8 mouse cellular contexts compared by ENCODE assay signal in genomic region chr3:28262371-28263001, GRCm38 (mm10). TPM values are rescaled to one million over a fixed set of nuclear protein-coding genes. Genes with fewer than 3 reads are reported as not detected.
DNase-seq lines count a peak whose midpoint lies in the region; ATAC-seq and TF ChIP-seq lines count a peak whose summit lies in the region.

No protein-coding gene starts in this region.

- TF ChIP-seq CTCF in liver, embryonic 14.5 days (IDR thresholded peaks at IDR 0.05; ENCODE audit: low read depth): no peak

- H3K27me3 ChIP-seq in embryonic facial prominence, embryonic 15.5 days: no peaks in the 10 kb centered on the region
- peaks cover 3% of the 10 kb centered on the region; the same call in 1 of the 2 replicates for H3K27me3 ChIP-seq in heart, embryonic 12.5 days (replicated peaks)
- peaks cover 6% of the 10 kb centered on the region; the same call in 1 of the 2 replicates for H3K27me3 ChIP-seq in liver, embryonic 14.5 days (ENCODE audit: control insufficient read depth, insufficient read depth, low read length)

- peak overlapping the region; percentile 64 for H3K9ac ChIP-seq in embryonic facial prominence, embryonic 15.5 days
- H3K9ac ChIP-seq in heart, embryonic 12.5 days: peak overlapping the region; percentile 93
- peak overlapping the region; percentile 31 for H3K9ac ChIP-seq in liver, embryonic 14.5 days (replicated peaks)

- TF ChIP-seq EP300 in liver, embryonic 14.5 days (IDR thresholded peaks at IDR 0.05; ENCODE audit: low read depth): no peak

- no peaks in the 10 kb centered on the region for H3K36me3 ChIP-seq in embryonic facial prominence, embryonic 15.5 days
- no peaks in the 10 kb centered on the region for H3K36me3 ChIP-seq in heart, embryonic 12.5 days
- no peaks in the 10 kb centered on the region for H3K36me3 ChIP-seq in liver, embryonic 14.5 days (replicated peaks; ENCODE audit: control insufficient read depth, insufficient read depth, low read depth)

- peak; percentile 50 for ATAC-seq in embryonic facial prominence, embryonic 15.5 days (ENCODE audit: insufficient number of reproducible peaks, low FRiP score, low TSS enrichment, low read depth)
- ATAC-seq in heart, embryonic 12.5 days (ENCODE audit: insufficient number of reproducible peaks, low FRiP score): peak; percentile 78
- peak; percentile 64 for ATAC-seq in liver, embryonic 14.5 days (ENCODE audit: insufficient read depth)

- H3K27ac ChIP-seq in embryonic facial prominence, embryonic 15.5 days (replicated peaks): peak overlapping the region; percentile 74
- peak overlapping the region; percentile 73 for H3K27ac ChIP-seq in heart, embryonic 12.5 days (ENCODE audit: poor library complexity, severe bottlenecking)
- H3K27ac ChIP-seq in liver, embryonic 14.5 days: no peak overlapping the region

- H3K4me2 ChIP-seq in embryonic facial prominence, embryonic 15.5 days (replicated peaks): peak overlapping the region; percentile 96
- peak overlapping the region; percentile 83 for H3K4me2 ChIP-seq in heart, embryonic 12.5 days
- peak overlapping the region; percentile 68 for H3K4me2 ChIP-seq in liver, embryonic 14.5 days (ENCODE audit: low read depth)

- peak; percentile 37 to 39 for DNase-seq in spleen, adult 18-20 months
- no peak for DNase-seq in spleen, adult 12 weeks (ENCODE audit: low spot score)
- peak; percentile 65 for DNase-seq in kidney, postnatal 14 days
- no peak for DNase-seq in liver, embryonic 14.5 days (ENCODE audit: low read depth in 3 of 3, low spot score in 3 of 3)
- DNase-seq in neural tube, embryonic 10.5 days (ENCODE audit: extremely low spot score, low spot score): peak; percentile 73
- DNase-seq in testis, postnatal 10 days (ENCODE audit: low spot score): peak; percentile 80

- H3K4me3 ChIP-seq in embryonic facial prominence, embryonic 15.5 days (replicated peaks): peak overlapping the region; percentile 74
- H3K4me3 ChIP-seq in heart, embryonic 12.5 days: peak overlapping the region; percentile 83
- peak overlapping the region; percentile 56 to 85 for H3K4me3 ChIP-seq in liver, embryonic 14.5 days (ENCODE audit: insufficient read depth in 1 of 2, low read depth in 2 of 2, low read length in 2 of 2)

- no peaks in the 10 kb centered on the region for H3K9me3 ChIP-seq in embryonic facial prominence, embryonic 15.5 days (replicated peaks)
- no peaks in the 10 kb centered on the region for H3K9me3 ChIP-seq in heart, embryonic 12.5 days (replicated peaks)
- no peaks in the 10 kb centered on the region for H3K9me3 ChIP-seq in liver, embryonic 14.5 days (ENCODE audit: control insufficient read depth, low read length)

- H3K4me1 ChIP-seq in embryonic facial prominence, embryonic 15.5 days: peaks cover 12% of the 10 kb centered on the region; the same call in 1 of the 2 replicates
- peaks cover 26% of the 10 kb centered on the region for H3K4me1 ChIP-seq in heart, embryonic 12.5 days (replicated peaks)
- H3K4me1 ChIP-seq in liver, embryonic 14.5 days (replicated peaks; ENCODE audit: control insufficient read depth in 2 of 2, insufficient read depth in 2 of 2, low read length in 1 of 2): peaks cover 0 to 10% of the 10 kb centered on the region in 2 experiments; a peak in 2 of 4 replicates

- under 1% methylated on average over 33 of the region's 33 CpGs for WGBS in embryonic facial prominence, embryonic 15.5 days
- under 1% methylated on average over 33 of the region's 33 CpGs for WGBS in heart, embryonic 12.5 days
- under 1% methylated on average over 33 of the region's 33 CpGs for WGBS in liver, embryonic 14.5 days (ENCODE audit: insufficient replicate concordance)

RNA-seq across cellular contexts. Expression of gene Tnik, which starts 0.5 kb away (rescaled TPM):
- polyA plus RNA-seq in embryonic facial prominence, embryonic 15.5 days (2015; fragmentation: Nextera tagmentation; extraction: Ambion mirVana): 12.9 and 15.7 TPM in 2 replicates
- 10.3 and 10.8 TPM in 2 replicates for polyA plus RNA-seq in heart, embryonic 12.5 days (2016; fragmentation: Nextera tagmentation; extraction: Ambion mirVana)
- 0.65 and 0.89 TPM in 2 replicates for polyA plus RNA-seq in liver, embryonic 14.5 days (2012; rRNA removed)
- polyA plus RNA-seq in liver, embryonic 14.5 days (2014; fragmentation: Nextera tagmentation; extraction: Ambion mirVana): 2.0 and 2.3 TPM in 2 replicates

Comparison
In these comparisons a context has a peak if more than half of its experiments do, and no peak if none do; other contexts are left out.
1. DNase-seq: peak in spleen, adult 18-20 months (2 of 2), kidney, postnatal 14 days (single experiment), neural tube, embryonic 10.5 days (single experiment) and testis, postnatal 10 days (single experiment); none in spleen, adult 12 weeks (single experiment) and liver, embryonic 14.5 days (0 of 3).
2. H3K9ac ChIP-seq: peak in every context shown above with its lines; median percentile 93 in heart, embryonic 12.5 days; 64 in embryonic facial prominence, embryonic 15.5 days; 31 in liver, embryonic 14.5 days.
3. Peak in every context shown above with its lines, with median percentiles within 50 percentile points of each other: ATAC-seq, H3K4me2 ChIP-seq and H3K4me3 ChIP-seq.